Mouse (Mus musculus) neural tube, embryonic 12.5 days (tissue): ENCODE results near the gene Rasd1. TPM values are rescaled to one million over a fixed set of nuclear protein-coding genes. Genes with fewer than 3 reads are reported as not detected.

ENCODE experiments used
- ATAC-seq: fragments of 200-750 bp; cut with Nextera tagmentation; 2 replicates; pipeline ENCODE4 v1.8.0; 2017; ENCODE audit warnings: low read depth, mild to moderate bottlenecking, moderate TSS enrichment, moderate library complexity; ENCODE audit not compliant: low FRiP score
- H3K27ac ChIP-seq: fragments of 300-500 bp; sonication (generic); 2 replicates; pipeline ENCODE4 v1.5.1; 2016
- H3K27me3 ChIP-seq: fragments of 300-500 bp; sonication (generic); replicated peaks from 2 replicates; pipeline ENCODE4 v1.6.1; 2016; ENCODE audit warnings: mild to moderate bottlenecking
- H3K36me3 ChIP-seq: fragments of 300-500 bp; sonication (generic); 2 replicates; pipeline ENCODE4 v1.6.1; 2016; ENCODE audit warnings: mild to moderate bottlenecking
- H3K4me1 ChIP-seq: fragments of 300-500 bp; sonication (generic); 2 replicates; pipeline ENCODE4 v1.6.1; 2016
- H3K4me2 ChIP-seq: fragments of 300-500 bp; sonication (generic); replicated peaks from 2 replicates; pipeline ENCODE4 v1.6.1; 2016; ENCODE audit warnings: mild to moderate bottlenecking
- H3K4me3 ChIP-seq: fragments of 300-500 bp; sonication (generic); 2 replicates; pipeline ENCODE4 v1.5.1; 2016
- H3K9ac ChIP-seq: fragments of 300-500 bp; sonication (generic); 2 replicates; pipeline ENCODE4 v1.6.1; 2016; ENCODE audit warnings: mild to moderate bottlenecking
- H3K9me3 ChIP-seq: fragments of 300-500 bp; sonication (generic); 2 replicates; pipeline ENCODE4 v1.6.1; 2016; ENCODE audit warnings: mild to moderate bottlenecking
- WGBS: fragments of 180-500 bp; shearing (Covaris S2); methylation state at CpG from one replicate; pipeline ENCODE4 v1.1.7; 2016; 5-methylcytosine and 5-hydroxymethylcytosine counted together
- polyA plus RNA-seq: library from polyadenylated mRNA; unstranded; fragments of >200 nt; fragmentation: Nextera tagmentation; extraction: Ambion mirVana; gene quantifications from 2 replicates; pipeline ENCODE4 v1.2.1, GENCODE M21; 2016

Gene Rasd1
- polyA plus RNA-seq, 1 experiment from 2014 or later: 1.2 TPM

DNA sequence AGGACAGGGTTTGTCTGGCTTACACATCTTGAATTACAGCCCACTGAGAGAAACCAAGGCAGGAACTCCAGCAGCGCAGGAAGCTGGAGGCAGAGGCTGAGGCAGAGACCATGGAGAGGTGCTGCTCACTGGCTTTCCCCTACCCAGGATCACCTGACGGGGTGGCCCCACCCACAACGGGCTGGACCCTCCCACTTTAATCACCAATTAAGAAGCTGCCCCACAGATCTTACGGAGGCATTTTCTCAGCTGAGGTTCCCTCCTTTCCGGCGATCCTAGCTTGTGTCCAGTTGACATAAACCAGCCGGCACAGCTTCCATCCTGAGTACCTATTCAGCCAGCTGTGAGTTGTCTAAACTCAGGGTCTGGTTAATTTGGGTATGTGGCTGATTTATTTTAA is 43.5 kb downstream of the Rasd1 start:
- H3K4me3 ChIP-seq: no peak overlapping the region
- no peaks in the 10 kb centered on the region for H3K27me3 ChIP-seq
- 12% methylated on average over 7 of the region's 7 CpGs for WGBS
- no peaks in the 10 kb centered on the region for H3K9me3 ChIP-seq
- H3K36me3 ChIP-seq: no peaks in the 10 kb centered on the region
- H3K4me1 ChIP-seq: no peaks in the 10 kb centered on the region
- H3K27ac ChIP-seq: no peak overlapping the region
- H3K4me2 ChIP-seq: no peak overlapping the region
- no peak overlapping the region for H3K9ac ChIP-seq
- ATAC-seq: no peak

DNA sequence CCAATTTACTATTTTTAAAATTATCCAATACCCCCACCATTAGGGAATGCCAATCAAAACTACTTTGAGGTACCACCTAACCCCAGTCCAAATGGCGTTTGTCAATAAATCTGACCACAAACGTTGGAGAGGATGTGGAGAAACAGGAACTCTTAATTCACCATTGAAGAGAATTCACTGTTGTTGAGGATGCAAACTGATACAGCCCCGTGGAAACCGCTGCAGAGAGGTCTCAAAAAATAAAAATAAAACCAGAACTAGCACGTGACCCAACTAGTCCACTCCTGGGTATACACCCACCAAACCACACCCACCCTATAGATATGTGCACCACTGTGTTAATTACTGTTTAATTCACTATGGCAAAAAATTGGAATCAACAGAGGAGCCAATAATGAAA is 44.4 kb downstream of the Rasd1 start:
- H3K27me3 ChIP-seq: no peaks in the 10 kb centered on the region
- no peak for ATAC-seq
- no peaks in the 10 kb centered on the region for H3K9me3 ChIP-seq
- H3K4me3 ChIP-seq: no peak overlapping the region
- no peaks in the 10 kb centered on the region for H3K36me3 ChIP-seq
- no peak overlapping the region for H3K4me2 ChIP-seq
- 80% methylated on average over 5 of the region's 5 CpGs for WGBS
- H3K27ac ChIP-seq: no peak overlapping the region
- H3K9ac ChIP-seq: no peak overlapping the region
- no peaks in the 10 kb centered on the region for H3K4me1 ChIP-seq

DNA sequence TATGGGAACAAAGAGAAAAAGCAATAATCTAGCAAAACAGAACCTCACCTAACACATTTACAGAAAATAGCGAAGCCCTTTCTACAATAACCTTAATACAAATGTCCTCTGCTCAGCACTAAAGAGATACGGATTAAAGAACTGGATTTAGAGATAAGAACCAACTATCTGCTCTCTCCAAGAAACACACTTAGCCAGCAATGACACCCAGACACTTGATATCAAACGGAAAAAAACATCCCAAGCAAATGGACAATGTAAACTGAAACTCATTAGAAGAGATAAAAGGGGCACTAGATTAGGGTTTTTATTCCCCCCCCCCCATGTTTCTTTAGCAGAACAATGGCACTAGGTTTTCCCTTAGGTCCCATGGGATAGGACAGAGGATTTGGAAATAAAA is 45.3 kb downstream of the Rasd1 start:
- H3K4me3 ChIP-seq: no peak overlapping the region
- H3K9me3 ChIP-seq: no peaks in the 10 kb centered on the region
- H3K36me3 ChIP-seq: no peaks in the 10 kb centered on the region
- no peak overlapping the region for H3K4me2 ChIP-seq
- 81% methylated on average over 3 of the region's 3 CpGs for WGBS
- no peak overlapping the region for H3K9ac ChIP-seq
- no peak overlapping the region for H3K27ac ChIP-seq
- H3K4me1 ChIP-seq: no peaks in the 10 kb centered on the region
- ATAC-seq: no peak
- no peaks in the 10 kb centered on the region for H3K27me3 ChIP-seq

DNA sequence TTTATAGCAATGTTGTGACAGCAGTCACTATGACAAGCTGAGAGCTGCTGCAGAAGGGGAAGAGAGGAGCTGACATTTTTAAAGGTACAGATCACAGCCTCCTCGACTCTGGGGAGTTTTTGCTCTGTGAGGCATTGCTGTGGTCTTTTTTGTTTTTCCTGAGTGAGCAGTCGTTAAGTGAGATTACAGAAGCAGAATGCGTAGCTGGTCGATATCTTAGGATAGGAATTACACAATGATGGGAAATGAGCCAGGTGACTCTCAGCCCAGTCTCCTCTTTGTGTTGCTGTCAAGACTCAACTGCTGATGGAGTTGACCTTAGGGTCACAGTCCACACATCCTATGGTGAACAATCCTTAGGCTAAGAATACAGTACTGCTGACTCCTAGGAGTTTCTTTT is 46.7 kb downstream of the Rasd1 start:
- WGBS: 66% methylated on average over 4 of the region's 4 CpGs
- Histone ChIP-seq H3K9me3 (no peaks in the 10 kb centered on the region), H3K27ac (no peak overlapping the region), H3K36me3 (no peaks in the 10 kb centered on the region), H3K9ac (no peak overlapping the region), H3K4me2 (no peak overlapping the region), H3K4me1 (no peaks in the 10 kb centered on the region), H3K27me3 (no peaks in the 10 kb centered on the region), H3K4me3 (no peak overlapping the region)
- no peak for ATAC-seq

DNA sequence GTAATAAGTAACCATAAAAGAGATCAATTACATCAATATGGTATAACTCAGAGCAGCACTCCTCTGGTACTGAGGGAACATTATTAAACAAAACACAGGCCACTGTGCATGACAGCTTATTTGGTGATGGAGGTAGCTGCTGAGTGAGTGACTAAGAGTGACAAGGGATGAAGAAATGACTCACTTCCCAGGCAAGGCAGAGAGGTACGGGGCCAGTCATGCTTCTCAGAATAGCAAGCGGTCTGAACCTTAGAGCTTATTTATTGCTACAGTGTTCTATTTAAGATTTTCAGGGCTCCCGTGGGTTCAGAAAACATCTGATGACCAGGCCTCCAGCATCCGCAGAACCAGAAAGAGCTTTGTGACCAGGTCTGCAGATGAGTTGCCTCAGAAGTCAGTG is 51.0 kb downstream of the Rasd1 start:
- no peak for ATAC-seq
- H3K27ac ChIP-seq: no peak overlapping the region
- no peaks in the 10 kb centered on the region for H3K36me3 ChIP-seq
- H3K27me3 ChIP-seq: no peaks in the 10 kb centered on the region
- WGBS: 85% methylated on average over 4 of the region's 4 CpGs
- no peaks in the 10 kb centered on the region for H3K4me1 ChIP-seq
- no peaks in the 10 kb centered on the region for H3K9me3 ChIP-seq
- no peak overlapping the region for H3K4me3 ChIP-seq
- no peak overlapping the region for H3K9ac ChIP-seq
- H3K4me2 ChIP-seq: no peak overlapping the region

Other genes with a start within 250 kb of the Rasd1 start
- gene Pld6, start 177.3 kb downstream of the Rasd1 start, polyA plus RNA-seq: 1.0 and 1.7 TPM in 2 replicates
- gene Flcn, start 154.9 kb downstream of the Rasd1 start, polyA plus RNA-seq: 33.3 and 34.4 TPM in 2 replicates
- 52.3 and 53.8 TPM in 2 replicates for gene Nt5m, start 125.5 kb downstream of the Rasd1 start, polyA plus RNA-seq
- 209 and 214 TPM in 2 replicates for gene Cops3, start 125.1 kb downstream of the Rasd1 start, polyA plus RNA-seq
- gene Med9, start 16.7 kb downstream of the Rasd1 start, polyA plus RNA-seq: 39.9 and 40.7 TPM in 2 replicates
- gene Pemt, start 81.5 kb upstream of the Rasd1 start, polyA plus RNA-seq: 4.9 and 6.1 TPM in 2 replicates
- gene Rai1, start 140.1 kb upstream of the Rasd1 start, polyA plus RNA-seq: 34.0 and 35.6 TPM in 2 replicates